Mouse (Mus musculus) CD8-positive naive resting alpha-beta T cell, adult 2 months (primary cell): ENCODE results near the gene Dock10.

ENCODE experiments used
- DNase-seq, 2 experiments: peaks; one replicate each; pipeline ENCODE4 v3.0.0; 2022; ENCODE audit warnings: low read depth in 2 of 2, low spot score in 2 of 2

Gene Dock10

GRCm38 (mm10) chr1:80659465-80660245 is 98.7 kb downstream of the Dock10 start:
- DNase-seq = no peak

GRCm38 (mm10) chr1:80656389-80656788 is 101.9 kb downstream of the Dock10 start:
- DNase-seq = no peak

- no peak for DNase-seq
Measured at GRCm38 (mm10) chr1:80655854-80656253, 102.5 kb downstream of the Dock10 start.

- no peak for DNase-seq
Measured at GRCm38 (mm10) chr1:80655195-80655594, 103.1 kb downstream of the Dock10 start.

GRCm38 (mm10) chr1:80654177-80654576 is 104.2 kb downstream of the Dock10 start:
- DNase-seq = no peak

GRCm38 (mm10) chr1:80652803-80653202 is 105.5 kb downstream of the Dock10 start:
- no peak for DNase-seq

GRCm38 (mm10) chr1:80652083-80652482 is 106.2 kb downstream of the Dock10 start:
- DNase-seq = no peak

- DNase-seq = no peak
Measured at GRCm38 (mm10) chr1:80646602-80647001, 111.7 kb downstream of the Dock10 start.

- DNase-seq = no peak
Measured at GRCm38 (mm10) chr1:80643866-80644451, 114.4 kb downstream of the Dock10 start.

GRCm38 (mm10) chr1:80641832-80642231 is 116.5 kb downstream of the Dock10 start:
- DNase-seq = no peak

- DNase-seq = no peak
Measured at GRCm38 (mm10) chr1:80641288-80641687, 117.0 kb downstream of the Dock10 start.

GRCm38 (mm10) chr1:80639553-80639952 is 118.8 kb downstream of the Dock10 start:
- DNase-seq = no peak

- DNase-seq = peak in 1 of 2 experiments; percentile 20
Measured at GRCm38 (mm10) chr1:80637214-80637705, 121.1 kb downstream of the Dock10 start.

- DNase-seq = no peak
Measured at GRCm38 (mm10) chr1:80635825-80636224, 122.5 kb downstream of the Dock10 start.

- DNase-seq = no peak
Measured at GRCm38 (mm10) chr1:80633536-80633935, 124.8 kb downstream of the Dock10 start.

GRCm38 (mm10) chr1:80630179-80631149 is 127.9 kb downstream of the Dock10 start:
- no peak for DNase-seq

- DNase-seq = no peak
Measured at GRCm38 (mm10) chr1:80628054-80628453, 130.3 kb downstream of the Dock10 start.

- DNase-seq = no peak
Measured at GRCm38 (mm10) chr1:80626800-80627199, 131.5 kb downstream of the Dock10 start.

- DNase-seq = no peak
Measured at GRCm38 (mm10) chr1:80625371-80625770, 133.0 kb downstream of the Dock10 start.

GRCm38 (mm10) chr1:80624552-80624951 is 133.8 kb downstream of the Dock10 start:
- DNase-seq = no peak

- no peak for DNase-seq
Measured at GRCm38 (mm10) chr1:80622646-80623045, 135.7 kb downstream of the Dock10 start.
